Mouse (Mus musculus) naive thymus-derived CD4-positive, alpha-beta T cell, adult 2 months (primary cell): ENCODE results near the gene Sco1.

ENCODE experiments used
- DNase-seq: peaks from one replicate; pipeline ENCODE4 v3.0.0-alpha.2; 2011; ENCODE audit warnings: low read depth

Sco1 gene

GRCm38 (mm10) chr11:67043007-67043406 lies 9.5 kb upstream of the Sco1 start:
- DNase-seq = no peak

GRCm38 (mm10) chr11:67044959-67045358 lies 7.5 kb upstream of the Sco1 start:
- no peak for DNase-seq

DNA sequence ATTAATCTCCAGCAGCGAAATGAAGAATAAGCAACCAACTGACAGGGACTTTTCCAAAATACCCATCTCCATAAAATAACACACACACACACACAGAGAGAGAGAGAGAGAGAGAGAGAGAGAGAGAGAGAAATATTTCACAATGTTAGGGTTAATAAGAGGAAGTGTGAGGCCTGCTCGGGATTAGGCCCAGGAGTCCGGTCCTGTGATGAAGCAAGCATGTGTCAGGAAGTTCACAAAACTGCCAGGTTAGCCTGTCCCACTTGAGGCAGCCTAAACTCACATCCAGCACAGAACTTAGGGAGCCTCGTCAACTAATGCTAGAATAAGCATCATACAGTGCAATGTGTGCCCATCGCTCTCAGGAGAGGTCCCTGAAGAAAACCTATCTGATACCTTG lies 5.3 kb upstream of the Sco1 start:
- DNase-seq = no peak

GRCm38 (mm10) chr11:67048496-67048895 lies 4.0 kb upstream of the Sco1 start:
- DNase-seq = no peak

- peak; percentile 21 for DNase-seq
Observed at GRCm38 (mm10) chr11:67049256-67049655, 3.2 kb upstream of the Sco1 start.

GRCm38 (mm10) chr11:67051676-67052320 lies 672 bp upstream of the Sco1 start:
- no peak for DNase-seq

DNA sequence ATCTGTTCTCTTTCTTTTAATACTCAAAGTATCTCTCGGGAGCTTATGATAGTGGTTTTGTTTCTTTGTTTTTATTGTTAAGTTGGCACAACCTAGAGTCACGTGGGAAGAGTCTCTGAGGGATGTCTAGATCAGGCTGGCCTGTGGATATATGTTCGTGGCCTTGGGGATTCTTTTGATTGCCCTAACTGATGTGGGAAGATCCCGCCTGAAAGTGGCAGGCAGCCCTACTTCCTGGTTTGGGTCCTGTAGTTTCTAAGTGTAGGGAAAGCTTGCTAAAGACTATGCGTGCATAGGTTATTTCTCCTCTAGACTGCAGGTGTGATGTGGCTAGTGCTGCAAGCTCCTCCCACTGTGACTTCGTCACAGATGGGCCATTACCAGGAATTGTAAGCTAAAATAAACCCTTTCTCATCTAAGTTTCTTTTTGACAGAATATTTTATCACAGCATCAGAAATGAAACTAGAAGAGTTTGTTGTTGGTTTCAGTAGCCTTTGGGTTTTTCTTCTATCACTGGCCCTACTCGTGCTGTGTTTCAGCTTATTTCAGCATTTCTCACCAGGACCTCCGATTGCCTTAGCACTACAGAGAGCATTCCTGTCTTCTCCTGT lies 2.4 kb downstream of the Sco1 start:
- DNase-seq = no peak

DNA sequence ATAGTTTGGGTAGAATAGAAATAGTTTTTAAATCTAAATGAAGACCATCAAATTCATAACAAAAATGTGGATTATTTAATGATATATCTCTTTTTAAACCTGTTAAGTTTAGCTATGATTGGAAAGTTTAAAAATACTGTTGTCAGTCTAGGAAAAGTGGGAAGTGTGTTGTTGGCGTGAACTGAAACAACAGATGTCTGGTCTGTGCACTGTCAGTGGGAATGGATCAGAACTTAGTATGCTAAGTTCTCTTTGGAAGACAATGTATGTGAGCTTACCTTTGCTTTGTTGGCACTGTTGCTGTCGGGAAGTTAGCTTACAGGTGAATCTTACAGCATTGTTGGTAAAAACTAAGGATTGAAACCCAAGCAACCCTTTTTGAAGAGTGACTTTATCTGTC lies 8.8 kb downstream of the Sco1 start:
- no peak for DNase-seq

GRCm38 (mm10) chr11:67062726-67063125 lies 10.3 kb downstream of the Sco1 start:
- no peak for DNase-seq

DNA sequence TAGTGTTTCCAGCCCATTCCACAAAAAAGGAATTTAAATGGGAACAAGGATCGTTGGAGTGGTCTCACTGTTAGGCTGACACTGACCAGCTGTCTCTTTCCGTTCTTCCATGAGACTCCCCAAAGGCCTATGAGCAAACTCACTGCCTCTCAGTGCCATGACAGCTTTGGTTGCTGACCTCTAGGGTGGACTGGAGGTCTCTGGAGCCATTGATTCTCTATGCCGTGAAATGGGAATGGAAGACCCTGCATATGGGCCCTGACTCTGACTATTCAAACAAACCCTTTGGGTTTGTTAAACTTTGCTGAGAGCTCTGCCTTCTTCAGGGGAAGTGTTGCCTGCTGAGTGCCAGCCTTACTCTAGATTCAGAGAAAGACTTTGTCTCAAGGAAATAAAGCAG lies 15.3 kb downstream of the Sco1 start:
- DNase-seq = no peak

DNA sequence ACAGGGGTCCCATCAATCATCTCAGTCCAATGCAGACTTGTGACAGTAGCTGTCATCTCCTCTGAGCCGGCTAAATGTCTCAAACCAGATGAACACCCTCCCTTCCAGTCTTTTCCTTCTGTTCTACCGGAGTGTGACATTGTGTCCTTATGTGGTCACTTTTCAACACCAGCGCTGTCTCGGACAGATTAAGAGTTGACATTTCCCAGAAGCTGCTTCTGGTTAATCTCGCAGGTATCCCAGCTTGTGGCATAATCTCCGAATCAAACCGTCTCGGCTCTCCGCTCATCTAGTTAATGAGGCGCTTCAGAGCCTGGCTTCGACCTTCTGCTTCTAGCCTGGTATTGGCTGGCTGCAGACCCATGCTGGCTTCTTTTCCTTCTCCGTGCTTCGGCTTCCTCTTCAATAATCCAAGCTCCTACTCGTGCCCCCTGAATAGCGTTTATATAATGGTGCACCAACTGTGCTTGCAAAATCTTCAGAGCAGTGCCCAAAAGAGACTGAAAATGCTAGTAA lies 20.2 kb downstream of the Sco1 start:
- DNase-seq = no peak

DNA sequence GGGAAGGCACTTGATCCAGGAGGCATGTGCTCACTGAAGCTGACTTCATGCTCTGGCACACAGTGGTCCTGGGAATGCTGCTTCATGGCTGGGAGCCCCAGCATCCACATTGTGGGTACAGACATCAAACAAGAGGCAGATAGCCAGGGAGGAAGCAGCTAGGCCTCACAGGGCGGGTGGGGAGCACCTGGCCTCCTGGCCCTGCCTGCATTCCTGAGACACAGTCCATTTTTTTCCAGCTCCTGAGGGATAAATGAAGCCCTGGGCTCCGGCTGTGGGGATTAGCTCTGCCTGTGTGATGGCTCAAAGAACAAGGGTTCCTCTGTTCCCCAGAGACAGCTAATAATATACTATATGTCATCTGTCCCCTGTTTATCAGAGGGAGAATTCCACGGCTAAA lies 22.6 kb downstream of the Sco1 start:
- no peak for DNase-seq

- no peak for DNase-seq
Observed at GRCm38 (mm10) chr11:67076781-67077180, 24.3 kb downstream of the Sco1 start.

DNA sequence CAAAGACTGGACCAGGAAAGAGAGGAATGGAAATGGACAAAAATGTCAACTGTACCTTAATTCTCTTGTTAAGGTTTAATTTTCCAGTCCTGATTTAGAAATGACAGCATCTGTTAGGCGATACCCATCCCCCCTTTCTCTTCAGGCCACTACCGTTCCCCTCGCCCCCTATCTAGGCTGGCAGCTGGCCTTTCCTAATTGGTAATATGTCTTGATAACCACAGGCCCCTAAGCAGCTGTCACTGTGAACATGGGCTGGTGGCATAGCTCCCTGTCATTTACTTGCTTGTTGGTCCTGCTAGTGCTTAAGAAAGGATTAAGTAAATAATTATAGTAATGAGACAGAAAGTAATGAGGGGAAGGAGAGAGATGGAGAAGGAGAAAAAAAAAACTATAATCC lies 25.0 kb downstream of the Sco1 start:
- DNase-seq = no peak

DNA sequence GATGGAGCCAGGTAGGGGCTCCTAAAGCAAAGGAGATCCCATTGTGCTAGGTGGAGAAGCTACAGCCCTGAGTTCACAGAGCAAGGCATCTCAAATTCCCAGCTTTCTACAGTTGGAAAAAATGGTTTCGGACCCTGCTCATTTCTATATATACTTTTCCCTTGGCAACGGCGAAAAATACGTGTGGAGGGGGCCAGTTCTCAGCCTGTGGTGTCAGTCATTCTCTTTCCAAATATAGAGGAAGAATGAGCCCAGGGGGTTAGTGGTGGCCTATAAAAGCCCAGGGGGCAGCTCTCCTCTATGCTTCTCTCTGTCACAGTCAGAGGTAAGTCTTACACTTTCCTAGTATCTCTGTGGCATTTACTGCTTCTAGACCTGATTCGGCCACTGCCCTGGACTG lies 25.5 kb downstream of the Sco1 start, which contains the start of gene Myh3:
Gene Myh3, plus strand, starts transcription at position 301 of the 400 bp plus-strand sequence.
- DNase-seq = no peak

GRCm38 (mm10) chr11:67078888-67079287 lies 26.4 kb downstream of the Sco1 start:
- no peak for DNase-seq

DNA sequence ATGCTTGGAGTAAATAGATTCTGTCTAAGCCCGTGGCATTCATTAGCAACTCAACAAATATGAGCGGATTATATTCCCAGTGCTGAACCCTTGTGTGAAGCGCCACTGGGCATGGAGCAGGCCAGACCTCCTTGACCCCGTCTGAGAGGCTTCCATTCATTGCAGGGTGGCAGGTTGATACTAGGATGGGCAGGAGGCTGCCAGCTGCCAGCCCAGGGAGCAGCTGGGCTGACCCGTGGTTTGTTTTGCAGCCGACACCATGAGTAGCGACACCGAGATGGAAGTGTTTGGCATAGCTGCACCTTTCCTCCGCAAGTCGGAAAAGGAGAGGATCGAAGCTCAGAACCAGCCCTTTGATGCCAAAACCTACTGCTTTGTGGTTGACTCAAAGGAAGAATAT lies 27.3 kb downstream of the Sco1 start:
- no peak for DNase-seq

DNA sequence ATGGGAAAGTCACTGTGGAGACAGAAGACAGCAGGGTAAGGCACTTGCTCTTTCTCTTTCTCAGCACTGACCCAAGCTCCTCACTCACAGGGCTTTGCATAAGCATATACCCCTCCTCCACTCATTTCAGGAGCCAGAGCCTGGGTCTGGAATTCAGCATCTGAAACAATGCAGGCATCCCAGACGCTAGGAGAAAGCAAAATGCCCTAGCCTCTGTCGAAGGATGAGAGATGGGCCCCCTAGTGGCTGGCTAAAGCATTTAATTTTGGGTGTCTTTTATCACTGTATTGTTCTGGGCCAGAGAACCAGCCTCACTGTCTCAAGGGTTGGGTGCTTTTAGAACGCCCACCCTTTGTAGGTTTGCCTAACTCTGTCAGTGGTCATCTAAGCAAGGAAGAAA lies 27.7 kb downstream of the Sco1 start:
- DNase-seq = peak; percentile 63

- no peak for DNase-seq
Observed at GRCm38 (mm10) chr11:67081125-67081649, 28.7 kb downstream of the Sco1 start.

- no peak for DNase-seq
Observed at GRCm38 (mm10) chr11:67082188-67082587, 29.7 kb downstream of the Sco1 start.

DNA sequence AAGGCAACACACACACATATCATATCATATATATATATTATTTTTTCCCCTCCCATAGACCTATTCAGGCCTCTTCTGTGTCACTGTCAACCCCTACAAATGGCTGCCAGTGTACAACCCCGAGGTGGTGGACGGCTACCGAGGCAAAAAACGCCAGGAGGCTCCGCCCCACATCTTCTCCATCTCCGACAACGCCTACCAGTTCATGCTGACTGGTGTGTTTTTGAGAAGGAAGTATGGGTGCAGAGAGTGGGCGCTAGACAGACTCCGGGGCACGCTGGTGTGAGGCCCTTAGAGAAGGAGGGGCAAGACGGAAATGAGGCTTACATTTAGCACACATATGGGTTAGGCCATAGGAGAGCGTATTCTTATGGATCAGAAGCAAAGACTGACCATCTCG lies 30.3 kb downstream of the Sco1 start:
- no peak for DNase-seq

DNA sequence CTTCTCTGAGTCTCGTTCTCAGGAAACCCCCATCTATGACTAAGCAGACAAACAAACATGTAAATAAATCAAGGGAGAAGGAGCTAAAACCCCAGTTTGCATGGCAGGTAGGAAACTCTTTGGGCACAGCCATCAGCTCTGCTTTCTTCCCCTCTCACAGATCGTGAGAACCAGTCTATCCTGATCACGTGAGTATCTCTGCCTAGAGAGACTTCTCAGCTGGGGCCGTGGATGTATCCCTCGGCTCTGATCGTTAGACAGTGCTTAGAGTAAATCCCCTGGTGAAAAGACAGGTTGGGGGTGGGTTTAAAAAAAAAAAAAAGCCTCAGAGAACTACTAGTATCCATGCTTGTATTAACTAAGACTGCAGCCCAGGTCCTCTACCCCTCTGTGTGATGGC lies 30.8 kb downstream of the Sco1 start:
- DNase-seq = no peak

DNA sequence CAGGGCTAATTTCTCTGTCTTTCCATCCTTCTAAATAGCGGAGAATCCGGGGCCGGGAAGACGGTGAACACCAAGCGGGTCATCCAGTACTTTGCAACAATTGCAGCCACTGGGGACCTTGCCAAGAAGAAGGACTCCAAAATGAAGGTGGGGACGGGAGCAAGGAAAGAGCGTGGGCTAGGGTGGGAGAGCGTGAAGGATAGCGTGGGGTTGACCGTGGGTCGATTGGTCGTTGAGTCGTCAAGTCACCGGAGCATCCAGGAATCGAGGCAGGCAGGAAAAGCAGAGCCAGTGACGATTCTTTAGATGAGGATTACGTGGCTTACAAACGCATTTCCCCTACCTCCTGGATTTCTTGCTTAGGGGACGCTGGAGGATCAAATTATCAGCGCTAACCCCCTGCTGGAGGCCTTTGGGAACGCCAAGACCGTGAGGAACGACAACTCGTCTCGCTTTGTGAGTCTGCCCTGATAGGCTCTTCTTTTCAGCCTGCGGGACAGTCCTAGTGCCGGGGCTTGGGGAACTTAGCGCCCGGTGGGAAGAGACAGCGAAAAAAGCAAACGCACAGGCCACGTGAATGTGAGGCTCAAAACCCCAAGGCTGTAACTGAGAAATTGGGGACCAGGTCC lies 31.4 kb downstream of the Sco1 start:
- DNase-seq = no peak
